Mouse (Mus musculus): ENCODE measurements around the gene Polr1d. TPM values are rescaled to one million over a fixed set of nuclear protein-coding genes. Genes with fewer than 3 reads are reported as not detected.

Gene Polr1d
- total and polyA plus RNA-seq, 2 experiments: 18.2 to 48.5 TPM

DNA sequence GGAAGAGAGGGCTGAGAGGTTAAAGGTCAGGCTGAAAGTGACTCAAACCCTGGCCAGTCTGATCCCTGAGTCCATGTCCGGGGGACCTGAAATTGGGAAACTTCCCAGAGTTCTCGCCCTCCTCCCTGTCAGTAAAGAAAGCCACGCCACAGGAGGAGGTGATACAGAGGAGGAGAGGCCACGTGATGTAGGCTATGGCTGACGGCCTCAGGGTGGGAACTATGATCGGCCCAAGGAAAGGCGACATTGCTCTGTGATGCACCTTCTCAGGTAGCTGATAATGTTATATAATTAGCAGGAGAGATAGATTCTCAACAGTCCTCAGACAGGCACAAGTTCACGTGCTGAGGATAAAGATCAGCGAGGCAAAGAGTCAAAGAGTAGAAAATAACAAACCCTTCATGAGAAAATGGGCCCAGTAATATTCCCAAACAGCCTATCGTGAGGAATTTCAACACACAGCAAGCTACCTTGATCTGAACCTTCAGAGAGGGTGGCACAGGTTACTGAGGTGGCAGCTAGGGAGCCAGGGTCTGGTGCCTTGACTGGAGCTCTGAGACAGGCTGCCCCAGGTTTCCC lies 20.0 kb upstream of the Polr1d start:
- no peak overlapping the region for H3K4me3 ChIP-seq (ENCODE audit: insufficient read depth, low read depth, low read length)
- no peaks in the 10 kb centered on the region for H3K36me3 ChIP-seq (ENCODE audit: control insufficient read depth, insufficient read depth, low read length)
- H3K4me1 ChIP-seq (ENCODE audit: control insufficient read depth, insufficient read depth, low read length): peaks cover 49% of the 10 kb centered on the region
- no peaks in the 10 kb centered on the region for H3K27me3 ChIP-seq (ENCODE audit: control insufficient read depth, insufficient read depth, low read length)
- DNase-seq (ENCODE audit: extremely low read depth, low read depth, low spot score): peak; percentile 61
- 25% methylated on average over 10 of the region's 10 CpGs for WGBS
- H3K79me2 ChIP-seq (ENCODE audit: control insufficient read depth, insufficient read depth, low read length): peaks cover 47% of the 10 kb centered on the region
- H3K9ac ChIP-seq (ENCODE audit: low read depth, low read length): 0 out of 2 replicates have a peak overlapping the region, but pooled peaks have one; percentile 2
- TF ChIP-seq POLR2A (IDR thresholded peaks at IDR 0.05; ENCODE audit: extremely low read depth, insufficient read depth, low read length) (no peak), CTCF (IDR thresholded peaks at IDR 0.05; ENCODE audit: low read depth, low read length) (no peak)
- peak overlapping the region; percentile 96 for H3K27ac ChIP-seq (replicated peaks; ENCODE audit: insufficient read depth, low read depth, low read length)

DNA sequence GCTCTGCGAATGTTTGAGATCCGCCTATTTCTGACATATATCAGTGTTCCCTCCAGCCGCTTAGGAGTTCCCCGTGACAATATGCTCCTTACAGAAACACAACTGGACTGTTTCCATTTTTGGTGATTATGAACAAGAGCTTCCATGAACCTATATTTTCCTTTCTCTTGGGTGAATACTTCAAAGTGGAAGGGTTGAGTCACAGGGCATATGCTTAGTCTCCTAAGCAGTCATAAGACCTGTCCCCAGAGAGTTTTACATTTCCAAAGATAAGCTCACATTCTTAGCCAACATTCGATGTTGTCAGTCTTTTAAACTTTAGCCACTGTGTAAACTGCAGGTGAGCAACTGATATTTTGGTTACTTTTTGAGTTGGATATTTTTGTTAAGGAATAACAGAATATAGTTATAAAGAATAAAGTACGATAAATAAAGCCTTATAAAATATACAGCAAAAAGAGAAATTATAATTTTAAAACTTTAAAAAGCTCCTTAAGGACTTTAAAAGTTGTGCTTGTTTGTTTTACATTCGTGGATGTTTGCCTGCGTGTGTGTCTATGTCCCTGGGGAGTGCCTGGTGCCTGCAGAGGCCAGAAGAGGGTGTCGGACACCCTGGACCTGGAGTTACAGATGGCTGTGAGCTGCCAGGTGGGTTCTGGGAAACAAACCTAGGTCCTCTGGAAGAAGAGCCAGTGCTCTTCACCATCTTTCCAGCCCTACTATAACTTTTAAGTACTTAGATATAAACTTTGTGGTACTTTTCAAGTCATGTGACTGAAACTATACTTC lies 19.0 kb upstream of the Polr1d start:
- peak; percentile 61 for TF ChIP-seq CTCF (IDR thresholded peaks at IDR 0.05; ENCODE audit: low read depth, low read length)
- no peak for TF ChIP-seq POLR2A (IDR thresholded peaks at IDR 0.05; ENCODE audit: extremely low read depth, insufficient read depth, low read length)
- peak; percentile 93 for DNase-seq (ENCODE audit: extremely low read depth, low read depth, low spot score)

DNA sequence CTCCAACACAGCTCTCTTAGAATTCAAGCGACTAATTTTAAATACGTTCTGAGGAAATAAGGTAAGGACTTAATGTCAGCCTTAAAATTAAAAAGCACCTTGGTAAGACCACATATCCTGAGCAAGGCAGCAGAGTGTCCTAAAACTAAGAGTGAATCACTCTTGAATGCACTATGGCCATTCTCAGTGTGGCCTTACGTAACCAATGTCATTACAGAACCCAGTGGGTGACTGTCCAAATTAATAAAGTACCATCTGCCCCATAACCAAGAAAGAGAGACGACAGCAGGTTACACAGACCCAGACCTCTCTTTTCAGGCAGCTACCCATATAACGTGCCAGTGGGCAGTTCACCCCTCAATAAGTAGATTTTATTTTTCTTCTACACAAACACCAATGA lies 18.2 kb upstream of the Polr1d start:
- no peak for TF ChIP-seq POLR2A (IDR thresholded peaks at IDR 0.05; ENCODE audit: extremely low read depth, insufficient read depth, low read length)
- Histone ChIP-seq H3K36me3 (ENCODE audit: control insufficient read depth, insufficient read depth, low read length) (no peaks in the 10 kb centered on the region), H3K27me3 (ENCODE audit: control insufficient read depth, insufficient read depth, low read length) (no peaks in the 10 kb centered on the region), H3K27ac (replicated peaks; ENCODE audit: insufficient read depth, low read depth, low read length) (peak overlapping the region; percentile 73), H3K9ac (ENCODE audit: low read depth, low read length) (no peak overlapping the region), H3K4me1 (ENCODE audit: control insufficient read depth, insufficient read depth, low read length) (peaks cover 40% of the 10 kb centered on the region), H3K79me2 (ENCODE audit: control insufficient read depth, insufficient read depth, low read length) (peaks cover 39% of the 10 kb centered on the region), H3K4me3 (ENCODE audit: insufficient read depth, low read depth, low read length) (no peak overlapping the region)
- 55% methylated on average over 5 of the region's 5 CpGs for WGBS
- peak; percentile 83 for DNase-seq (ENCODE audit: extremely low read depth, low read depth, low spot score)

More for the DNA sequence above, 19.0 kb upstream of the Polr1d start:
- H3K9ac ChIP-seq (ENCODE audit: low read depth, low read length): peak overlapping the region; percentile 12; the same call in 1 of the 2 replicates
- H3K27me3 ChIP-seq (ENCODE audit: control insufficient read depth, insufficient read depth, low read length): no peaks in the 10 kb centered on the region
- H3K79me2 ChIP-seq (ENCODE audit: control insufficient read depth, insufficient read depth, low read length): peaks cover 43% of the 10 kb centered on the region
- H3K27ac ChIP-seq (replicated peaks; ENCODE audit: insufficient read depth, low read depth, low read length): peak overlapping the region; percentile 96
- H3K36me3 ChIP-seq (ENCODE audit: control insufficient read depth, insufficient read depth, low read length): no peaks in the 10 kb centered on the region
- H3K4me3 ChIP-seq (ENCODE audit: insufficient read depth, low read depth, low read length): no peak overlapping the region
- H3K4me1 ChIP-seq (ENCODE audit: control insufficient read depth, insufficient read depth, low read length): peaks cover 44% of the 10 kb centered on the region
- 19% methylated on average over 9 of the region's 9 CpGs for WGBS

DNA sequence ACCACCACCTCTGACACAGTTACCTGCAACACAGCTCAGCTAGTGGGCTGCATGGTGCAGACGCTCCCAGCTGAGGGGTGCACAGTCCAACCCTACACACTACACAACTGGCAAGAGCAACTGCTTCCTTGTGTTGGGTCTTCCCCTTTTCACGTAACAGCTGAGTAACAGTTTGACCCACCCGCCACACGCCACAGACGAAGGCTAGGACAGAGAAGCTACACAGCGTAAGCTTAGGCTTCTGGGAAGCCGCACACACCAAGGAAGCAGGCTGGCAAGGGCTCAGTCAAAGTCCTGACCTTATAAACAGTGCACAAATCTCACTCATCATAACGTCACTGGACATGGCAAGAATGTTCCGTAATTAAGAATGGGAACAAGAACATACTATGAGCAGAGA lies 17.5 kb upstream of the Polr1d start:
- TF ChIP-seq POLR2A (IDR thresholded peaks at IDR 0.05; ENCODE audit: extremely low read depth, insufficient read depth, low read length) (no peak), CTCF (IDR thresholded peaks at IDR 0.05; ENCODE audit: low read depth, low read length) (no peak)
- Histone ChIP-seq H3K4me1 (ENCODE audit: control insufficient read depth, insufficient read depth, low read length) (peaks cover 38% of the 10 kb centered on the region), H3K79me2 (ENCODE audit: control insufficient read depth, insufficient read depth, low read length) (peaks cover 38% of the 10 kb centered on the region), H3K36me3 (ENCODE audit: control insufficient read depth, insufficient read depth, low read length) (no peaks in the 10 kb centered on the region), H3K27me3 (ENCODE audit: control insufficient read depth, insufficient read depth, low read length) (no peaks in the 10 kb centered on the region), H3K9ac (ENCODE audit: low read depth, low read length) (no peak overlapping the region), H3K4me3 (ENCODE audit: insufficient read depth, low read depth, low read length) (no peak overlapping the region), H3K27ac (replicated peaks; ENCODE audit: insufficient read depth, low read depth, low read length) (peak overlapping the region; percentile 41)
- WGBS: 22% methylated on average over 9 of the region's 9 CpGs
- DNase-seq (ENCODE audit: extremely low read depth, low read depth, low spot score): peak; percentile 68

DNA sequence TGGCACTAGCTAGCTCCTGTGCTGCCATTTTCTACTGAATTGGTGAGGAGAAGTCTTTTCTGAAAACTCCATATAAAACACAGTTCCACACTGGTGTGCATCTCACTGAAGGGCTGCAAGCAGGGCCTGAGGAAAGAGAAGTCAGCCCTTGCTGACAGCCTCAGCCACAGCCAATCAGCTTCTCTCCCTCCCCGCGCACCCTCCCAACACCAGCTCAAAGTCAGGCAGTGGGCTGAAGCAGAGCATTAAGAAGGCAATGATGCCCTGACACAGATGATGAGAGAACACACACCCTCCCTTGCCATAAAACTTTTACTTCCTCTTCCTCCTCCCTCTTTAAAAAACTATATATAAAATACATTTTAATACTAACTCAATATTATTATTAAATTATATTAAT lies 16.8 kb upstream of the Polr1d start:
- DNase-seq (ENCODE audit: extremely low read depth, low read depth, low spot score): no peak
- Histone ChIP-seq H3K4me3 (ENCODE audit: insufficient read depth, low read depth, low read length) (no peak overlapping the region), H3K27me3 (ENCODE audit: control insufficient read depth, insufficient read depth, low read length) (no peaks in the 10 kb centered on the region), H3K9ac (ENCODE audit: low read depth, low read length) (no peak overlapping the region), H3K4me1 (ENCODE audit: control insufficient read depth, insufficient read depth, low read length) (peaks cover 38% of the 10 kb centered on the region), H3K36me3 (ENCODE audit: control insufficient read depth, insufficient read depth, low read length) (no peaks in the 10 kb centered on the region), H3K27ac (replicated peaks; ENCODE audit: insufficient read depth, low read depth, low read length) (no peak overlapping the region), H3K79me2 (ENCODE audit: control insufficient read depth, insufficient read depth, low read length) (peaks cover 44% of the 10 kb centered on the region)
- WGBS: 94% methylated on average over 2 of the region's 2 CpGs
- TF ChIP-seq CTCF (IDR thresholded peaks at IDR 0.05; ENCODE audit: low read depth, low read length) (no peak), POLR2A (IDR thresholded peaks at IDR 0.05; ENCODE audit: extremely low read depth, insufficient read depth, low read length) (no peak)

DNA sequence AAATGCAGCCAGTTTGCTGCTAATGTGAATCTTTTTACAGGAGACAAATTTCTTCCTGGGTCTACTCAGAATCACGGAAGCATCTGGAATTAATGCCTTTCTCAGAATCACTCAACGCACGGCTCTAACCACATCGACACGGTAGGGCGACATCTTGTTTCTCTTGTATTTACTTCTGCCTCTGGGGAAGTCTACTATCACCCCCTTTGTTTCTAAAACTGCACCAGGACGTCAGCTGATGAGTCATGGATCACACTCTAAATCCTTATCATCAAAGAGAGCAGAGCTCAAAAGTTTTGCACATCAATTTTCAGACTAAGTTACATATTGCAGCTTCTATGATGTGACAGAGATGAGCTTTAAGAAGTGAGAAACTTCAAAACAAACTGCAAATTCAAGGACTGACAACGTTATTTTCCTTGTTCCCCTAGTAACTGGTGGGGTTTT lies 13.6 kb upstream of the Polr1d start:
- TF ChIP-seq POLR2A (IDR thresholded peaks at IDR 0.05; ENCODE audit: extremely low read depth, insufficient read depth, low read length) (no peak), CTCF (IDR thresholded peaks at IDR 0.05; ENCODE audit: low read depth, low read length) (no peak)
- H3K79me2 ChIP-seq (ENCODE audit: control insufficient read depth, insufficient read depth, low read length): peaks cover 52% of the 10 kb centered on the region
- WGBS: 48% methylated on average over 8 of the region's 8 CpGs
- no peak overlapping the region for H3K27ac ChIP-seq (replicated peaks; ENCODE audit: insufficient read depth, low read depth, low read length)
- no peaks in the 10 kb centered on the region for H3K27me3 ChIP-seq (ENCODE audit: control insufficient read depth, insufficient read depth, low read length)
- H3K4me3 ChIP-seq (ENCODE audit: insufficient read depth, low read depth, low read length): no peak overlapping the region
- no peak for DNase-seq (ENCODE audit: extremely low read depth, low read depth, low spot score)
- H3K4me1 ChIP-seq (ENCODE audit: control insufficient read depth, insufficient read depth, low read length): peaks cover 28% of the 10 kb centered on the region
- H3K36me3 ChIP-seq (ENCODE audit: control insufficient read depth, insufficient read depth, low read length): no peaks in the 10 kb centered on the region
- no peak overlapping the region for H3K9ac ChIP-seq (ENCODE audit: low read depth, low read length)
